In the genomic region with DNA sequence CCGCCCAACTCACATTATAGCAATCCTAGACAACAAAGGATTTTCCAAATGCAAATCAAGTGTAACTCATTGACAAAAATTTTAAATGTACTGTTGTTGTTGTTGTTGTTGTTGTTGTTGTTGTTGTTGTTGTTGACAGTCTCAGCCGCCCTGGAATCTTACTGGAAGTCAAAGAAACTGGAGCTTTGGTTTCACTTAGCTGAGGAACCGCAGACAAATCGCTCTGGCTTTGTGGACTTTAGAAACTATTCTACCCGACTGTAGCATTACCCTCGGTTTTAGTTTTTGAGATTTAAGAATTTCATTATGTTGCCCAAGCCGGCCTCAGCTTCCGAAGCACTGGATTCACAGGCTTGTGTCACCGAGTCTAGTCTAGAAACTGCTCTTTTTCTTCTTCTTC, we compare ENCODE assay signal across 8 mouse cellular contexts. TPM values are rescaled to one million over a fixed set of nuclear protein-coding genes. Genes with fewer than 3 reads are reported as not detected.
DNase-seq lines count a peak whose midpoint lies in the region; ATAC-seq and TF ChIP-seq lines count a peak whose summit lies in the region.

No protein-coding gene starts in this region.

- no peaks in the 10 kb centered on the region for H3K9me3 ChIP-seq in CH12.LX (replicated peaks; ENCODE audit: low read length)
- no peaks in the 10 kb centered on the region for H3K9me3 ChIP-seq in heart, embryonic 13.5 days
- H3K9me3 ChIP-seq in liver, embryonic 13.5 days (replicated peaks): no peaks in the 10 kb centered on the region

- 2% methylated on average over 9 of the region's 9 CpGs for WGBS in heart, embryonic 13.5 days
- 1% methylated on average over 9 of the region's 9 CpGs for WGBS in liver, embryonic 13.5 days (ENCODE audit: insufficient replicate concordance)

- no peak for TF ChIP-seq RAD21 in CH12.LX (IDR thresholded peaks at IDR 0.05; ENCODE audit: low read depth, low read length)

- no peak for TF ChIP-seq EP300 in CH12.LX (IDR thresholded peaks at IDR 0.05; ENCODE audit: low read length)

- H3K27ac ChIP-seq in CH12.LX (ENCODE audit: insufficient read depth, low read depth): no peak overlapping the region
- H3K27ac ChIP-seq in heart, embryonic 13.5 days (replicated peaks): peak overlapping the region; percentile 88
- peak overlapping the region; percentile 91 for H3K27ac ChIP-seq in liver, embryonic 13.5 days

- no peaks in the 10 kb centered on the region for H3K79me2 ChIP-seq in CH12.LX (replicated peaks; ENCODE audit: control insufficient read depth, extremely low read depth, insufficient read depth, poor library complexity, severe bottlenecking)

- H3K4me2 ChIP-seq in CH12.LX (ENCODE audit: insufficient read depth, low read depth, poor library complexity, severe bottlenecking): peak overlapping the region; percentile 91; the same call in 1 of the 2 replicates
- peak overlapping the region; percentile 74 for H3K4me2 ChIP-seq in heart, embryonic 13.5 days
- H3K4me2 ChIP-seq in liver, embryonic 13.5 days: peak overlapping the region; percentile 65

- peaks cover 41% of the 10 kb centered on the region for H3K27me3 ChIP-seq in CH12.LX (replicated peaks)
- H3K27me3 ChIP-seq in heart, embryonic 13.5 days (replicated peaks): no peaks in the 10 kb centered on the region; the same call in 1 of the 2 replicates
- no peaks in the 10 kb centered on the region for H3K27me3 ChIP-seq in liver, embryonic 13.5 days

- in situ Hi-C loops in CH12.LX (cut with MboI; ENCODE audit: low pct_ligation_motif_present, low pct_unique_long_range_greater_than_20kb, low sequenced_read_pairs): no loop called here

- H3K9ac ChIP-seq in CH12.LX (ENCODE audit: insufficient read depth, low read depth): peak overlapping the region; percentile 76
- H3K9ac ChIP-seq in heart, embryonic 13.5 days: peak overlapping the region; percentile 84
- H3K9ac ChIP-seq in liver, embryonic 13.5 days: peak overlapping the region; percentile 85

- dilution Hi-C loops in CH12.LX (cut with MboI; ENCODE audit: extremely low pct_ligation_motif_present, extremely low pct_unique_long_range_greater_than_20kb, low sequenced_read_pairs): no loop called here

- TF ChIP-seq POLR2A in CH12.LX (IDR thresholded peaks at IDR 0.05; ENCODE audit: low read depth, low read length): no peak

- intact Hi-C loops in gastrocnemius, postnatal 36 days (cut with DNase I): no loop called here

- 0 out of 2 replicates have a peak, but pooled peaks have one; percentile 18 for ATAC-seq in frontal cortex, adult (ENCODE audit: low TSS enrichment)
- no peak for ATAC-seq in heart, embryonic 13.5 days (ENCODE audit: extremely low read depth, insufficient number of reproducible peaks, low FRiP score, low TSS enrichment)
- no peak for ATAC-seq in liver, embryonic 13.5 days (ENCODE audit: low read depth)

- H3K36me3 ChIP-seq in CH12.LX (replicated peaks in 1 of 2; ENCODE audit: control insufficient read depth in 1 of 2, insufficient read depth in 1 of 2, low read length in 1 of 2): no peaks in the 10 kb centered on the region
- H3K36me3 ChIP-seq in heart, embryonic 13.5 days: no peaks in the 10 kb centered on the region
- H3K36me3 ChIP-seq in liver, embryonic 13.5 days: no peaks in the 10 kb centered on the region

- no peak for DNase-seq in frontal cortex, postnatal 25 days (ENCODE audit: low spot score in 2 of 2)
- no peak for DNase-seq in CH12.LX (ENCODE audit: extremely low read depth)
- no peak for DNase-seq in liver, embryonic 13.5 days
- no peak for DNase-seq in layer of hippocampus, adult 9-10 months (ENCODE audit: low spot score)
- no peak for DNase-seq in thymus, postnatal 14 days
- DNase-seq in gastrocnemius, postnatal 36 days: no peak

- peak overlapping the region; percentile 70 to 88 (median 72) for H3K4me3 ChIP-seq in CH12.LX (replicated peaks in 1 of 3; ENCODE audit: low read depth in 2 of 3, low read length in 2 of 3, poor library complexity in 1 of 3)
- peak overlapping the region; percentile 76 for H3K4me3 ChIP-seq in heart, embryonic 13.5 days
- H3K4me3 ChIP-seq in liver, embryonic 13.5 days (replicated peaks): peak overlapping the region; percentile 77

- peaks cover 2 to 9% of the 10 kb centered on the region in 2 experiments; a peak in 2 of 4 replicates for H3K4me1 ChIP-seq in CH12.LX (ENCODE audit: control insufficient read depth in 1 of 2, insufficient read depth in 2 of 2)
- H3K4me1 ChIP-seq in heart, embryonic 13.5 days: peaks cover 4% of the 10 kb centered on the region
- peaks cover 53% of the 10 kb centered on the region for H3K4me1 ChIP-seq in liver, embryonic 13.5 days (replicated peaks)

- no peak for TF ChIP-seq CTCF in CH12.LX (conservative IDR thresholded peaks at IDR 0.05 in 1 of 2, IDR thresholded peaks at IDR 0.05 in 1 of 2; ENCODE audit: low read depth in 2 of 2, low read length in 2 of 2)

TF ChIP-seq in CH12.LX, 34 proteins besides CTCF, POLR2A, EP300 and RAD21:
- TF ChIP-seq TBP (conservative IDR thresholded peaks at IDR 0.05; ENCODE audit: low read depth, low read length) (no peak), ELF1 (IDR thresholded peaks at IDR 0.05; ENCODE audit: low read depth, low read length) (no peak), SIN3A (IDR thresholded peaks at IDR 0.05; ENCODE audit: low read length) (0 out of 2 replicates have a peak, but pooled peaks have one; percentile 36), BHLHE40 (IDR thresholded peaks at IDR 0.05; ENCODE audit: low read depth, low read length) (0 out of 2 replicates have a peak, but pooled peaks have one; percentile 36)

RNA-seq across cellular contexts. Expression of gene Btn1a1, which starts 11.8 kb away (rescaled TPM):
- total RNA-seq in CH12.LX (2012; rRNA removed): 0.38 and 0.51 TPM in 2 replicates
- total RNA-seq in CH12.LX (2014; rRNA removed): 0.20 TPM in 2 replicates
- polyA plus RNA-seq in CH12.LX (2012; ENCODE audit: insufficient read length, low read depth): 0.08 and 0.21 TPM in 2 replicates
- polyA plus RNA-seq in heart, embryonic 13.5 days (2015; fragmentation: Nextera tagmentation; extraction: Ambion mirVana): 1.1 and 2.2 TPM in 2 replicates
- 1.5 and 2.0 TPM in 2 replicates for polyA plus RNA-seq in liver, embryonic 13.5 days (2015; fragmentation: Nextera tagmentation; extraction: Ambion mirVana)
- total RNA-seq in gastrocnemius, postnatal 36 days (2021): not detected

RNA-seq across cellular contexts. Expression of gene Abt1, which starts 30.3 kb away (rescaled TPM):
- total RNA-seq in CH12.LX (2012; rRNA removed) (10.1 and 13.1 TPM in 2 replicates), CH12.LX (2014; rRNA removed) (14.4 and 15.4 TPM in 2 replicates)
- 11.7 and 12.9 TPM in 2 replicates for polyA plus RNA-seq in CH12.LX (2012; ENCODE audit: insufficient read length, low read depth)
- polyA plus RNA-seq in heart, embryonic 13.5 days (2015; fragmentation: Nextera tagmentation; extraction: Ambion mirVana): 8.5 and 8.7 TPM in 2 replicates
- 8.3 and 9.1 TPM in 2 replicates for polyA plus RNA-seq in liver, embryonic 13.5 days (2015; fragmentation: Nextera tagmentation; extraction: Ambion mirVana)
- 1 to 10 TPM; 3.2 to 3.3 TPM for total RNA-seq in gastrocnemius, postnatal 36 days (2021)

RNA-seq across cellular contexts. Expression of gene Btn2a2, which starts 34.7 kb away (rescaled TPM):
- total RNA-seq in CH12.LX (2012; rRNA removed) (1.1 and 1.3 TPM in 2 replicates), CH12.LX (2014; rRNA removed) (1.2 and 1.3 TPM in 2 replicates)
- polyA plus RNA-seq in CH12.LX (2012; ENCODE audit: insufficient read length, low read depth): 2.1 and 2.8 TPM in 2 replicates
- 0.45 and 0.82 TPM in 2 replicates for polyA plus RNA-seq in heart, embryonic 13.5 days (2015; fragmentation: Nextera tagmentation; extraction: Ambion mirVana)
- not detected in 2 replicates for polyA plus RNA-seq in liver, embryonic 13.5 days (2015; fragmentation: Nextera tagmentation; extraction: Ambion mirVana)
- total RNA-seq in gastrocnemius, postnatal 36 days (2021): not detected
